Mouse (Mus musculus) midbrain, embryonic 11.5 days (tissue): ENCODE results near the gene Ltbp1. TPM values are rescaled to one million over a fixed set of nuclear protein-coding genes. Genes with fewer than 3 reads are reported as not detected.
A peak's percentile ranks its signal among the peaks of the same experiment; 100 is the strongest.

ENCODE experiments used
- ATAC-seq: fragments of 200-750 bp; cut with Nextera tagmentation; 2 replicates; pipeline ENCODE4 v1.8.0; 2017; ENCODE audit warnings: moderate TSS enrichment, moderate library complexity; ENCODE audit not compliant: low FRiP score
- DNase-seq: peaks from one replicate; pipeline ENCODE4 v3.0.0; 2015; ENCODE audit warnings: low spot score; ENCODE audit errors: missing footprints
- H3K27ac ChIP-seq: fragments of 300-500 bp; sonication (generic); 2 replicates; pipeline ENCODE4 v1.5.1; 2014; ENCODE audit warnings: low read depth, low read length
- H3K27me3 ChIP-seq: fragments of 300-500 bp; sonication (generic); 2 replicates; pipeline ENCODE4 v1.6.1; 2014; ENCODE audit warnings: mild to moderate bottlenecking, low read length, moderate library complexity, mixed read lengths; ENCODE audit not compliant: control insufficient read depth, insufficient read depth
- H3K36me3 ChIP-seq: fragments of 300-500 bp; sonication (generic); 2 replicates; pipeline ENCODE4 v1.6.1; 2014; ENCODE audit warnings: mild to moderate bottlenecking, low read length, moderate library complexity, mixed read lengths; ENCODE audit not compliant: control insufficient read depth, insufficient read depth
- H3K4me1 ChIP-seq: fragments of 300-500 bp; sonication (generic); 2 replicates; pipeline ENCODE4 v1.6.1; 2014; ENCODE audit warnings: low read length; ENCODE audit not compliant: control insufficient read depth, insufficient read depth
- H3K4me2 ChIP-seq: fragments of 300-500 bp; sonication (generic); 2 replicates; pipeline ENCODE4 v1.6.1; 2014; ENCODE audit warnings: mild to moderate bottlenecking, moderate library complexity
- H3K4me3 ChIP-seq: fragments of 300-500 bp; sonication (generic); 2 replicates; pipeline ENCODE4 v1.5.1; 2014; ENCODE audit warnings: low read depth, low read length
- H3K9ac ChIP-seq: fragments of 300-500 bp; sonication (generic); 2 replicates; pipeline ENCODE4 v1.6.1; 2014; ENCODE audit warnings: low read length
- H3K9me3 ChIP-seq: fragments of 300-500 bp; sonication (generic); 2 replicates; pipeline ENCODE4 v1.6.1; 2016; ENCODE audit warnings: low read length; ENCODE audit not compliant: control insufficient read depth
- WGBS: fragments of 180-500 bp; shearing (Covaris S2); extraction: QIAGEN DNeasy Blood & Tissue Kit; methylation state at CpG from one replicate; pipeline ENCODE4 v1.1.7; 2014; 5-methylcytosine and 5-hydroxymethylcytosine counted together
- polyA plus RNA-seq: library from polyadenylated mRNA; unstranded; fragments of >200 nt; fragmentation: Nextera tagmentation; extraction: Ambion mirVana; gene quantifications from 2 replicates; pipeline ENCODE4 v1.2.1, GENCODE M21; 2014

Ltbp1 gene
- polyA plus RNA-seq, 1 experiment from 2014 or later: 6.2 TPM

GRCm38 (mm10) chr17:75088232-75088631 is 82.9 kb downstream of the Ltbp1 start:
- Histone ChIP-seq H3K4me1 (no peaks in the 10 kb centered on the region), H3K36me3 (no peaks in the 10 kb centered on the region), H3K9ac (no peak overlapping the region), H3K27ac (no peak overlapping the region), H3K9me3 (no peaks in the 10 kb centered on the region), H3K4me2 (no peak overlapping the region), H3K4me3 (no peak overlapping the region), H3K27me3 (no peaks in the 10 kb centered on the region)
- ATAC-seq: no peak
- DNase-seq: no peak
- 91% methylated on average over 4 of the region's 4 CpGs for WGBS

GRCm38 (mm10) chr17:75088727-75089126 is 83.4 kb downstream of the Ltbp1 start:
- Histone ChIP-seq H3K4me1 (no peaks in the 10 kb centered on the region), H3K27me3 (no peaks in the 10 kb centered on the region), H3K36me3 (no peaks in the 10 kb centered on the region), H3K27ac (no peak overlapping the region), H3K4me3 (no peak overlapping the region), H3K9me3 (no peaks in the 10 kb centered on the region), H3K9ac (no peak overlapping the region), H3K4me2 (no peak overlapping the region)
- DNase-seq (no peak), ATAC-seq (no peak)
- 84% methylated on average over 11 of the region's 11 CpGs for WGBS

- WGBS: 85% methylated on average over 6 of the region's 6 CpGs
- ATAC-seq (no peak), DNase-seq (no peak)
- H3K9me3 ChIP-seq: no peaks in the 10 kb centered on the region
- H3K4me1 ChIP-seq: no peaks in the 10 kb centered on the region
- H3K4me3 ChIP-seq: no peak overlapping the region
- no peaks in the 10 kb centered on the region for H3K36me3 ChIP-seq
- no peak overlapping the region for H3K9ac ChIP-seq
- no peak overlapping the region for H3K27ac ChIP-seq
- H3K4me2 ChIP-seq: no peak overlapping the region
- H3K27me3 ChIP-seq: no peaks in the 10 kb centered on the region
These were observed 85.2 kb downstream of the Ltbp1 start for GRCm38 (mm10) chr17:75090556-75090955.

GRCm38 (mm10) chr17:75093563-75093962 is 88.2 kb downstream of the Ltbp1 start:
- DNase-seq (no peak), ATAC-seq (no peak)
- Histone ChIP-seq H3K4me1 (peaks cover 5% of the 10 kb centered on the region; the same call in 1 of the 2 replicates), H3K36me3 (no peaks in the 10 kb centered on the region), H3K27me3 (no peaks in the 10 kb centered on the region), H3K9me3 (no peaks in the 10 kb centered on the region), H3K4me3 (no peak overlapping the region), H3K4me2 (no peak overlapping the region), H3K9ac (no peak overlapping the region), H3K27ac (no peak overlapping the region)
- 95% methylated on average over 3 of the region's 3 CpGs for WGBS

- no peak overlapping the region for H3K4me2 ChIP-seq
- H3K4me3 ChIP-seq: no peak overlapping the region
- no peak overlapping the region for H3K27ac ChIP-seq
- H3K36me3 ChIP-seq: no peaks in the 10 kb centered on the region
- no peak for ATAC-seq
- DNase-seq: no peak
- 91% methylated on average over 9 of the region's 9 CpGs for WGBS
- no peak overlapping the region for H3K9ac ChIP-seq
- H3K27me3 ChIP-seq: no peaks in the 10 kb centered on the region
- H3K9me3 ChIP-seq: no peaks in the 10 kb centered on the region
- peaks cover 5% of the 10 kb centered on the region; the same call in 1 of the 2 replicates for H3K4me1 ChIP-seq
These were observed 89.2 kb downstream of the Ltbp1 start for GRCm38 (mm10) chr17:75094591-75094990.

GRCm38 (mm10) chr17:75096727-75097126 is 91.4 kb downstream of the Ltbp1 start:
- Histone ChIP-seq H3K27ac (no peak overlapping the region), H3K4me3 (no peak overlapping the region), H3K9me3 (no peaks in the 10 kb centered on the region), H3K4me2 (no peak overlapping the region), H3K4me1 (peaks cover 5% of the 10 kb centered on the region; the same call in 1 of the 2 replicates), H3K9ac (no peak overlapping the region), H3K36me3 (no peaks in the 10 kb centered on the region), H3K27me3 (no peaks in the 10 kb centered on the region)
- DNase-seq (no peak), ATAC-seq (no peak)
- 84% methylated on average over 7 of the region's 7 CpGs for WGBS

GRCm38 (mm10) chr17:75097367-75097766 is 92.0 kb downstream of the Ltbp1 start:
- H3K4me2 ChIP-seq: no peak overlapping the region
- no peaks in the 10 kb centered on the region for H3K27me3 ChIP-seq
- no peaks in the 10 kb centered on the region for H3K36me3 ChIP-seq
- no peak overlapping the region for H3K27ac ChIP-seq
- no peak overlapping the region for H3K4me3 ChIP-seq
- H3K9ac ChIP-seq: no peak overlapping the region
- no peaks in the 10 kb centered on the region for H3K9me3 ChIP-seq
- ATAC-seq (0 out of 2 replicates have a peak, but pooled peaks have one; percentile 33), DNase-seq (no peak)
- 44% methylated on average over 3 of the region's 3 CpGs for WGBS
- peaks cover 5% of the 10 kb centered on the region; the same call in 1 of the 2 replicates for H3K4me1 ChIP-seq

GRCm38 (mm10) chr17:75101215-75101614 is 95.8 kb downstream of the Ltbp1 start:
- Histone ChIP-seq H3K9ac (no peak overlapping the region), H3K4me3 (no peak overlapping the region), H3K4me1 (peaks cover 5% of the 10 kb centered on the region; the same call in 1 of the 2 replicates), H3K9me3 (no peaks in the 10 kb centered on the region), H3K36me3 (no peaks in the 10 kb centered on the region), H3K4me2 (no peak overlapping the region), H3K27ac (no peak overlapping the region), H3K27me3 (no peaks in the 10 kb centered on the region)
- 66% methylated on average over 4 of the region's 4 CpGs for WGBS
- DNase-seq (no peak), ATAC-seq (no peak)

- Histone ChIP-seq H3K4me1 (peaks cover 5% of the 10 kb centered on the region; the same call in 1 of the 2 replicates), H3K36me3 (no peaks in the 10 kb centered on the region), H3K4me3 (no peak overlapping the region), H3K4me2 (no peak overlapping the region), H3K27me3 (no peaks in the 10 kb centered on the region), H3K27ac (no peak overlapping the region), H3K9me3 (no peaks in the 10 kb centered on the region), H3K9ac (no peak overlapping the region)
- no peak for DNase-seq
- 85% methylated on average over 8 of the region's 8 CpGs for WGBS
- no peak for ATAC-seq
These were observed 96.6 kb downstream of the Ltbp1 start for GRCm38 (mm10) chr17:75101994-75102393.
